ENCODE assay signal across 13 mouse cellular contexts in genomic region chr9:58274101-58274604, GRCm38 (mm10). TPM values are rescaled to one million over a fixed set of nuclear protein-coding genes. Genes with fewer than 3 reads are reported as not detected.
DNase-seq lines count a peak whose midpoint lies in the region; ATAC-seq and TF ChIP-seq lines count a peak whose summit lies in the region.
"Had no signal": no experiment of that assay in that cellular context is flagged by ENCODE, and none has a peak within 500 bp of the region (broad histone marks: within the 10 kb centered on the region; RNA-seq: fewer than 3 reads in every experiment).

No protein-coding gene starts in this region.

- H3K9me3 ChIP-seq in hindbrain, postnatal 0 days (ENCODE audit: low read length), result no peaks in the 10 kb centered on the region
- no peaks in the 10 kb centered on the region for H3K9me3 ChIP-seq in hindbrain, embryonic 16.5 days (ENCODE audit: control insufficient read depth, low read length)
- H3K9me3 ChIP-seq in megakaryocyte, embryonic 14.5 days, result no peaks in the 10 kb centered on the region
- H3K9me3 ChIP-seq in embryonic facial prominence, embryonic 11.5 days (replicated peaks; ENCODE audit: control insufficient read depth, low read length), result no peaks in the 10 kb centered on the region

- no peaks in the 10 kb centered on the region for H3K27me3 ChIP-seq in hindbrain, postnatal 0 days (ENCODE audit: insufficient read depth, low read length)
- no peaks in the 10 kb centered on the region for H3K27me3 ChIP-seq in hindbrain, embryonic 16.5 days (replicated peaks; ENCODE audit: control insufficient read depth, insufficient read depth, low read length)
- H3K27me3 ChIP-seq in megakaryocyte, embryonic 14.5 days (replicated peaks), result no peaks in the 10 kb centered on the region
- H3K27me3 ChIP-seq in embryonic facial prominence, embryonic 11.5 days (ENCODE audit: control insufficient read depth, insufficient read depth, low read length), result no peaks in the 10 kb centered on the region
- H3K27me3 ChIP-seq in myocyte (ENCODE audit: control insufficient read depth, insufficient read depth, insufficient read length), result no peaks in the 10 kb centered on the region
- no peaks in the 10 kb centered on the region for H3K27me3 ChIP-seq in thymus, adult 2 months (ENCODE audit: control insufficient read depth, insufficient read depth, low read length)

- H3K27ac ChIP-seq in hindbrain, postnatal 0 days, result peak overlapping the region; percentile 5; the same call in 1 of the 2 replicates
- H3K27ac ChIP-seq in hindbrain, embryonic 16.5 days (ENCODE audit: low read depth, low read length), result no peak overlapping the region
- 0 out of 2 replicates have a peak overlapping the region, but pooled peaks have one; percentile 32 for H3K27ac ChIP-seq in embryonic facial prominence, embryonic 11.5 days (replicated peaks; ENCODE audit: low read depth, low read length)
- H3K27ac ChIP-seq in thymus, adult 2 months (ENCODE audit: control insufficient read depth, insufficient read depth, low read length), result no peak overlapping the region

- H3K4me2 ChIP-seq in hindbrain, postnatal 0 days (ENCODE audit: low read depth, low read length), result no peak overlapping the region
- no peak overlapping the region for H3K4me2 ChIP-seq in hindbrain, embryonic 16.5 days (ENCODE audit: low read length)
- no peak overlapping the region for H3K4me2 ChIP-seq in embryonic facial prominence, embryonic 11.5 days (ENCODE audit: low read depth, low read length)
- H3K4me2 ChIP-seq in myocyte (ENCODE audit: low read depth), result peak overlapping the region; percentile 91
- H3K4me2 ChIP-seq: midbrain, embryonic 11.5 days had no signal

- H3ac ChIP-seq in myocyte (ENCODE audit: control insufficient read depth, insufficient read length), result no peak overlapping the region

- ATAC-seq in hindbrain, postnatal 0 days, result no peak
- ATAC-seq in hindbrain, embryonic 16.5 days, result no peak
- ATAC-seq in megakaryocyte, adult 5-6 weeks (ENCODE audit: poor library complexity, severe bottlenecking), result no peak
- ATAC-seq in embryonic facial prominence, embryonic 11.5 days (replicated peaks; ENCODE audit: insufficient number of reproducible peaks, low FRiP score, low TSS enrichment, low read depth), result no peak
- no peak for ATAC-seq in inflammation-experienced regulatory T-cells, adult 6 months

- no peak for DNase-seq in hindbrain, postnatal 0 days (ENCODE audit: low spot score)
- no peak for DNase-seq in embryonic facial prominence, embryonic 11.5 days (ENCODE audit: low spot score)
- no peak for DNase-seq in thymus, adult 2 months
- DNase-seq: adrenal gland, adult 2 months; cerebellum, adult 2 months; thymus, postnatal 36 days had no signal

- H3K4me1 ChIP-seq in hindbrain, postnatal 0 days (ENCODE audit: insufficient read depth, low read length), result peaks cover 3% of the 10 kb centered on the region; the same call in 1 of the 2 replicates
- peaks cover 6% of the 10 kb centered on the region; the same call in 1 of the 2 replicates for H3K4me1 ChIP-seq in hindbrain, embryonic 16.5 days (ENCODE audit: control insufficient read depth, insufficient read depth, low read depth, low read length)
- peaks cover 69% of the 10 kb centered on the region for H3K4me1 ChIP-seq in megakaryocyte, embryonic 14.5 days
- H3K4me1 ChIP-seq in embryonic facial prominence, embryonic 11.5 days (ENCODE audit: control insufficient read depth, insufficient read depth, low read length), result peaks cover 5% of the 10 kb centered on the region
- peaks cover 23% of the 10 kb centered on the region for H3K4me1 ChIP-seq in thymus, adult 2 months (replicated peaks; ENCODE audit: control insufficient read depth, insufficient read depth, low read length)

- H3K4me3 ChIP-seq in hindbrain, postnatal 0 days (ENCODE audit: low read length), result no peak overlapping the region
- no peak overlapping the region for H3K4me3 ChIP-seq in hindbrain, embryonic 16.5 days (ENCODE audit: low read length)
- peak overlapping the region; percentile 91 for H3K4me3 ChIP-seq in megakaryocyte, embryonic 14.5 days (replicated peaks)
- no peak overlapping the region for H3K4me3 ChIP-seq in embryonic facial prominence, embryonic 11.5 days (ENCODE audit: low read depth, low read length)
- no peak overlapping the region for H3K4me3 ChIP-seq in myocyte
- no peak overlapping the region for H3K4me3 ChIP-seq in thymus, adult 2 months (ENCODE audit: control insufficient read depth, insufficient read depth, low read length)

- no peaks in the 10 kb centered on the region for H3K36me3 ChIP-seq in hindbrain, postnatal 0 days (ENCODE audit: insufficient read depth, low read length)
- H3K36me3 ChIP-seq in hindbrain, embryonic 16.5 days (ENCODE audit: control insufficient read depth, insufficient read depth, low read length), result no peaks in the 10 kb centered on the region
- no peaks in the 10 kb centered on the region for H3K36me3 ChIP-seq in megakaryocyte, embryonic 14.5 days (replicated peaks; ENCODE audit: low read length)
- no peaks in the 10 kb centered on the region for H3K36me3 ChIP-seq in embryonic facial prominence, embryonic 11.5 days (replicated peaks; ENCODE audit: control insufficient read depth, insufficient read depth, low read depth, low read length)
- H3K36me3 ChIP-seq in myocyte (ENCODE audit: control insufficient read depth, insufficient read depth), result no peaks in the 10 kb centered on the region
- no peaks in the 10 kb centered on the region for H3K36me3 ChIP-seq in thymus, adult 2 months (ENCODE audit: control insufficient read depth, insufficient read depth, low read length)

- H3K79me2 ChIP-seq in myocyte (ENCODE audit: control insufficient read depth, insufficient read depth), result no peaks in the 10 kb centered on the region

- TF ChIP-seq CTCF in hindbrain, postnatal 0 days (IDR thresholded peaks at IDR 0.05; ENCODE audit: low read depth), result no peak
- no peak for TF ChIP-seq CTCF in thymus, adult 2 months (IDR thresholded peaks at IDR 0.05; ENCODE audit: borderline replicate concordance, control insufficient read depth, extremely low read depth, insufficient read depth, low read length, poor library complexity)

- no peak overlapping the region for H3K9ac ChIP-seq in hindbrain, postnatal 0 days (replicated peaks; ENCODE audit: low read length)
- H3K9ac ChIP-seq in hindbrain, embryonic 16.5 days (ENCODE audit: low read depth, low read length), result no peak overlapping the region
- H3K9ac ChIP-seq in embryonic facial prominence, embryonic 11.5 days (replicated peaks; ENCODE audit: low read length), result no peak overlapping the region

- 81% methylated on average over 7 of the region's 7 CpGs for WGBS in hindbrain, postnatal 0 days
- WGBS in hindbrain, embryonic 16.5 days, result 83% methylated on average over 7 of the region's 7 CpGs
- 73% methylated on average over 7 of the region's 7 CpGs for WGBS in embryonic facial prominence, embryonic 11.5 days
- WGBS in thymus, adult 2 months, result 94% methylated on average over 7 of the region's 7 CpGs

- no peak for TF ChIP-seq POLR2A in myocyte (IDR thresholded peaks at IDR 0.05; ENCODE audit: insufficient read length, low read depth)
- no peak for TF ChIP-seq POLR2A in thymus, adult 2 months (IDR thresholded peaks at IDR 0.05; ENCODE audit: control insufficient read depth, extremely low read depth, insufficient read depth, low read length, poor library complexity)

TF ChIP-seq in myocyte, 11 proteins besides CTCF, POLR2A, EP300 and RAD21 (continues in another document):
- TF ChIP-seq MYOD1 (IDR thresholded peaks at IDR 0.05; ENCODE audit: control insufficient read depth in 1 of 3, insufficient read length in 2 of 3, low read depth in 2 of 3), result no peak
- no peak for TF ChIP-seq CEBPB (IDR thresholded peaks at IDR 0.05; ENCODE audit: insufficient read depth, poor library complexity, severe bottlenecking)
- TF ChIP-seq MAX (IDR thresholded peaks at IDR 0.05; ENCODE audit: low read depth), result no peak

RNA-seq across cellular contexts. Expression of gene Stoml1, which starts 21.2 kb away (rescaled TPM):
- 145 and 157 TPM in 2 replicates for total RNA-seq in hindbrain, postnatal 0 days (2014; rRNA removed)
- polyA plus RNA-seq in hindbrain, postnatal 0 days (2015; fragmentation: Nextera tagmentation; extraction: Ambion mirVana), result 136 and 141 TPM in 2 replicates
- polyA plus RNA-seq in hindbrain, embryonic 16.5 days (2015; fragmentation: Nextera tagmentation; extraction: Ambion mirVana), result 141 and 142 TPM in 2 replicates
- polyA plus RNA-seq in megakaryocyte, embryonic 14.5 days (2012; ENCODE audit: insufficient read depth, low replicate concordance), result 4.3 TPM in 1 of 2 replicates, not detected in the other
- 5.8 and 6.1 TPM in 2 replicates for total RNA-seq in megakaryocyte, adult 5-6 weeks (2015)
- total RNA-seq in megakaryocyte, adult 5-6 weeks (2017), result 9.4 and 11.9 TPM in 2 replicates
- polyA plus RNA-seq in embryonic facial prominence, embryonic 11.5 days (2014; fragmentation: Nextera tagmentation; extraction: Ambion mirVana), result 20.1 and 22.2 TPM in 2 replicates
- polyA plus RNA-seq in myocyte (2012; fragmentation: generic; extraction: Trizol), result 37.9 TPM
- 10 to 100 TPM; 11.9 to 42.4 (median 32.1) TPM for polyA plus RNA-seq in inflammation-experienced regulatory T-cells, adult 6 months (2017; shearing (Covaris generic))
- polyA plus RNA-seq in thymus, adult 2 months (2012; rRNA removed), result 67.4 and 71.5 TPM in 2 replicates

RNA-seq across cellular contexts. Expression of gene Pml, which starts 24.6 kb away (rescaled TPM):
- 11.4 and 17.0 TPM in 2 replicates for total RNA-seq in hindbrain, postnatal 0 days (2014; rRNA removed)
- 3.2 and 4.8 TPM in 2 replicates for polyA plus RNA-seq in hindbrain, postnatal 0 days (2015; fragmentation: Nextera tagmentation; extraction: Ambion mirVana)
- 3.9 and 6.0 TPM in 2 replicates for polyA plus RNA-seq in hindbrain, embryonic 16.5 days (2015; fragmentation: Nextera tagmentation; extraction: Ambion mirVana)
- 28.7 and 29.2 TPM in 2 replicates for polyA plus RNA-seq in megakaryocyte, embryonic 14.5 days (2012; ENCODE audit: insufficient read depth, low replicate concordance)
- total RNA-seq in megakaryocyte, adult 5-6 weeks (2015), result 37.7 and 41.3 TPM in 2 replicates
- 15.5 and 17.4 TPM in 2 replicates for total RNA-seq in megakaryocyte, adult 5-6 weeks (2017)
- 13.5 and 14.5 TPM in 2 replicates for polyA plus RNA-seq in embryonic facial prominence, embryonic 11.5 days (2014; fragmentation: Nextera tagmentation; extraction: Ambion mirVana)
- polyA plus RNA-seq in myocyte (2012; fragmentation: generic; extraction: Trizol), result 15.5 TPM
- polyA plus RNA-seq in inflammation-experienced regulatory T-cells, adult 6 months (2017; shearing (Covaris generic)), result 10 to 100 TPM; 40.6 to 53.9 (median 40.9) TPM
- polyA plus RNA-seq in thymus, adult 2 months (2012; rRNA removed), result 74.1 and 83.0 TPM in 2 replicates

RNA-seq across cellular contexts. Expression of gene Loxl1, which starts 38.8 kb away (rescaled TPM):
- total RNA-seq in hindbrain, postnatal 0 days (2014; rRNA removed), result 11.9 and 13.8 TPM in 2 replicates
- 9.1 and 9.7 TPM in 2 replicates for polyA plus RNA-seq in hindbrain, postnatal 0 days (2015; fragmentation: Nextera tagmentation; extraction: Ambion mirVana)
- 7.4 and 10.2 TPM in 2 replicates for polyA plus RNA-seq in hindbrain, embryonic 16.5 days (2015; fragmentation: Nextera tagmentation; extraction: Ambion mirVana)
- not detected in 2 replicates for polyA plus RNA-seq in megakaryocyte, embryonic 14.5 days (2012; ENCODE audit: insufficient read depth, low replicate concordance)
- 0.05 and 0.11 TPM in 2 replicates for total RNA-seq in megakaryocyte, adult 5-6 weeks (2015)
- total RNA-seq in megakaryocyte, adult 5-6 weeks (2017), result not detected in 2 replicates
- polyA plus RNA-seq in embryonic facial prominence, embryonic 11.5 days (2014; fragmentation: Nextera tagmentation; extraction: Ambion mirVana), result 11.0 and 13.6 TPM in 2 replicates
- polyA plus RNA-seq in myocyte (2012; fragmentation: generic; extraction: Trizol), result 46.1 TPM
- not detected for polyA plus RNA-seq in inflammation-experienced regulatory T-cells, adult 6 months (2017; shearing (Covaris generic))
- 12.5 and 19.0 TPM in 2 replicates for polyA plus RNA-seq in thymus, adult 2 months (2012; rRNA removed)
- total RNA-seq: MEL had no signal

Comparison
In these comparisons a context has a peak if more than half of its experiments do, and no peak if none do; other contexts are left out.
1. H3K27ac ChIP-seq: peak in hindbrain, postnatal 0 days (single experiment) and embryonic facial prominence, embryonic 11.5 days (single experiment); none in hindbrain, embryonic 16.5 days (single experiment) and thymus, adult 2 months (single experiment).